Mouse (Mus musculus) E14TG2a.4 (cell line): ENCODE results near the gene Drd2.

ENCODE experiments used
- CTCF ChIP-seq: conservative IDR thresholded peaks from 2 replicates; pipeline ENCODE4 v1.5.1; 2014; ENCODE audit warnings: low read length
- NANOG ChIP-seq: IDR thresholded peaks from 2 replicates; pipeline ENCODE4 v1.6.1; 2014; ENCODE audit warnings: borderline replicate concordance, low read length, mixed read lengths
- POU5F1 ChIP-seq: IDR thresholded peaks from 2 replicates; pipeline ENCODE4 v1.6.1; 2014; ENCODE audit warnings: low read length, borderline replicate concordance

DNA sequence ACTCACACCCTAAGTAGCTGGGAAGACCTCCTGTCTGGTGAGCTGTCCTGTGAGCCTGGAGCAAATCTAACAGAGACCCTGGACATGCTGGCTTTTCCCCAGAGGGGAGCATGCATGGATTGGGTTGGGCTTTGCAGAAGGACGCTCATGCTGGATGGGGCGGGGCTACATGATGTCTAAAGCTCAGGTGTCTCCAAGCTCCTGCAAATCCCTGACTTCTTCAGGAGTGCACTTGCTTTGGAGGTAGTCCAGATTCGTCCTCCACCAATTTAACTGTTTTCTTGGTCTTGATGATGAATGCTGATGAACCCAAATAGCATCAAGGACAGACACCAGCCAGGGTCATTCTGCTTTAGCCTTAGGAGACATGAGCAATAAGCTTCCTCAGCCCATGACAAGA is 110.1 kb downstream of the Drd2 start:
- no peak for TF ChIP-seq CTCF
- TF ChIP-seq NANOG: no peak
- no peak for TF ChIP-seq POU5F1
